Mouse (Mus musculus) embryonic facial prominence, embryonic 14.5 days (tissue): ENCODE measurements around the gene Ggcx. TPM values are rescaled to one million over a fixed set of nuclear protein-coding genes. Genes with fewer than 3 reads are reported as not detected.

Experiments
- ATAC-seq: fragments of 200-750 bp; cut with Nextera tagmentation; 2 replicates; pipeline ENCODE4 v1.8.0; 2017; ENCODE audit warnings: low read depth, moderate number of reproducible peaks, moderate TSS enrichment
- DNase-seq: peaks from one replicate; pipeline ENCODE4 v3.0.0-alpha.2; 2015; ENCODE audit warnings: low spot score
- H3K27ac ChIP-seq: fragments of 300-500 bp; sonication (generic); replicated peaks from 2 replicates; pipeline ENCODE4 v1.5.1; 2014; ENCODE audit warnings: low read depth, mild to moderate bottlenecking, low read length, moderate library complexity
- H3K27me3 ChIP-seq: fragments of 300-500 bp; sonication (generic); replicated peaks from 2 replicates; pipeline ENCODE4 v1.6.1; 2014; ENCODE audit warnings: low read length; ENCODE audit not compliant: control insufficient read depth, insufficient read depth
- H3K36me3 ChIP-seq: fragments of 300-500 bp; sonication (generic); 2 replicates; pipeline ENCODE4 v1.6.1; 2014; ENCODE audit warnings: low read length, mixed read lengths; ENCODE audit not compliant: control insufficient read depth, insufficient read depth
- H3K4me1 ChIP-seq: fragments of 300-500 bp; sonication (generic); 2 replicates; pipeline ENCODE4 v1.6.1; 2014; ENCODE audit warnings: antibody characterized with exemption, low read length; ENCODE audit not compliant: control insufficient read depth, insufficient read depth
- H3K4me2 ChIP-seq: fragments of 300-500 bp; sonication (generic); 2 replicates; pipeline ENCODE4 v1.6.1; 2014; ENCODE audit warnings: low read depth, mild to moderate bottlenecking, low read length, moderate library complexity, mixed read lengths
- H3K4me3 ChIP-seq: fragments of 300-500 bp; sonication (generic); 2 replicates; pipeline ENCODE4 v1.5.1; 2014; ENCODE audit warnings: low read depth, mild to moderate bottlenecking, low read length
- H3K9ac ChIP-seq: fragments of 300-500 bp; sonication (generic); 2 replicates; pipeline ENCODE4 v1.6.1; 2014; ENCODE audit warnings: low read depth, mild to moderate bottlenecking, low read length, moderate library complexity, mixed read lengths
- H3K9me3 ChIP-seq: fragments of 300-500 bp; sonication (generic); 2 replicates; pipeline ENCODE4 v1.6.1; 2016; ENCODE audit warnings: low read length; ENCODE audit not compliant: control insufficient read depth
- WGBS: fragments of 180-500 bp; shearing (Covaris S2); extraction: QIAGEN DNeasy Blood & Tissue Kit; methylation state at CpG from one replicate; pipeline ENCODE4 v1.1.7; 2014; 5-methylcytosine and 5-hydroxymethylcytosine counted together
- polyA plus RNA-seq: library from polyadenylated mRNA; unstranded; fragments of >200 nt; fragmentation: Nextera tagmentation; extraction: Ambion mirVana; gene quantifications from 2 replicates; pipeline ENCODE4 v1.2.1, GENCODE M21; 2014

Ggcx gene
- 15.0 and 15.7 TPM in 2 replicates for polyA plus RNA-seq

DNA sequence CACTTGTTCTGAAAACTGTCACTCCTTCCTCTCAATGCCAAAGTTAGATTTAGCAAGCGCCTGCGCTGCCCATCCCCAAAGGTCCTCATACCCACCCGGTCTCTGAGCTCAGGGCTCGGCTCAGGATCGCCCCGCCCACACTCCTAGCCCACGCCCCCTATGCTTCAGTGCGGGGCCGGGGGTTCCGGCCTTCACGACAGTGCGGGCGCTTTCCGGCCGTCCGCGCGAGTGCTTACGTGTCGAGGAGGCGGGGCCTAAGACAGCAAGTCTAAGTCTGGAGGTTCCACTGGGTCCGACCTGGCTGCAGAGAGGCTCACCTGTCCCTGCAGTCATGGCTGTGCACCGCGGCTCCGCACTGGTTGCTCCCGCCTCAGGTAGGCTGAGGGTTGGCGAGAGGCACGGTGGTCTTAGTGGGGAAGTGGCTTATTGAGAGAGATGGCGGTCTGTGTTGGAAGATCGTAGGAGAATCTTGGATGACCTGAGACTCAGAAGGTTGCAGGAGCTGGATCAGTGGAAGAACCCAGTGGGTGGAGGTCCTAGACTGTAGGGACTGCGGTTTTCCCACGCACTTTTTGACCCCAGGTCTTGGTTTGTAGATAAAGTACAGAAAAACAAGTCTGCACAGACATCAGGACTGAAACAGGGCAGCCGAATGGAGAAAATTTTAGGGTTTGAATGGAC, at the start of gene Ggcx:
Gene Ggcx (plus strand): TSS at position 233 of the 681 bp plus-strand sequence.
- 1% methylated on average over 33 of the region's 33 CpGs for WGBS
- Histone ChIP-seq H3K4me3 (peak within 1 kb of the TSS; percentile 60), H3K4me1 (peaks cover 9% of the 10 kb centered on the region), H3K27ac (peak within 1 kb of the TSS; percentile 66; the same call in 1 of the 2 replicates), H3K9me3 (no peaks in the 10 kb centered on the region), H3K36me3 (peaks cover 17% of the 10 kb centered on the region), H3K9ac (peak within 1 kb of the TSS; percentile 77), H3K27me3 (no peaks in the 10 kb centered on the region), H3K4me2 (peak within 1 kb of the TSS; percentile 71)
- peak; percentile 98 for DNase-seq
- peak; percentile 97 for ATAC-seq

DNA sequence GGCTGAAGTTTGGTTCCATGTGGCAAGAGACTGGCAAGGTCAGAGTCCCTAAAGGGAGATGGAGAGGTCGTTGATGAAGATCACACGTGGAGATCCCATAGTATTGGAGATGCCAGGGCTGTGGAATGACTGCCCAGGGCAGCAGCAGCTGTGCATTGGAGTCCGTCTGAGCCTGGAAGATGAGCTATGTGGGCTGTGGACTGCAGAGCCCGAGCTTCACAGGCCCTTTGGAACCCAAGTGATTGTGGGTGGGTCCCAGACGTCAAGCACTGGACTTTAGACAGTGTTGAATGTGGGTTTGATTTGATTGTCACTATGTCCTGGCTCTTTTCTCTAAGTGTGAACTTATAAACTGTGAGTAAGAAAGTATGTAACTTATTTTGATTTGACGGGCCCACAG, 49.1 kb upstream of the Ggcx start:
- H3K4me2 ChIP-seq: no peak overlapping the region
- peaks cover 9% of the 10 kb centered on the region for H3K4me1 ChIP-seq
- DNase-seq (no peak), ATAC-seq (no peak)
- H3K36me3 ChIP-seq: peaks cover 7% of the 10 kb centered on the region; the same call in 1 of the 2 replicates
- 74% methylated on average over 6 of the region's 6 CpGs for WGBS
- H3K4me3 ChIP-seq: no peak overlapping the region
- no peaks in the 10 kb centered on the region for H3K9me3 ChIP-seq
- no peaks in the 10 kb centered on the region for H3K27me3 ChIP-seq
- no peak overlapping the region for H3K9ac ChIP-seq
- H3K27ac ChIP-seq: no peak overlapping the region

DNA sequence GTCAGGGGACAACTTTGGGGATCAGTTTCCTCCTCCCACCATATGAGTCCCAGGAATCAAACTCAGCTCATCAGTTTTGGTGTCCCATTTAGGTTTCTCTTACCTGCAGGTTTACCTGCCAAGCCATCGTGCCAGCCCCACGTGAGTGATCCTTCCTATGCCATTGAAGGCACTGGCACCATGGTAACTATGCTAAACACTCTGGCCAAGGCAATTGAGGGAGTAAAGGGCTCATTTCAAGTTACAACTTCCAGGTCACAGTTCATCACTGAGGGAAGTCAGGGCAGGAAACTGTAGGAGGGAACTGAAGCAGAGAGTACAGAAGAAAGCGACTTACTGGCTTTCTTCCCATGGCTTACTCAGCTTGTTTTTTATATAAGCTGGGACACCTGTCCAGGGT, 47.8 kb upstream of the Ggcx start:
- Histone ChIP-seq H3K4me3 (no peak overlapping the region), H3K4me2 (no peak overlapping the region), H3K27ac (no peak overlapping the region), H3K9ac (no peak overlapping the region), H3K4me1 (peaks cover 10% of the 10 kb centered on the region), H3K36me3 (no peaks in the 10 kb centered on the region), H3K27me3 (no peaks in the 10 kb centered on the region), H3K9me3 (no peaks in the 10 kb centered on the region)
- 66% methylated on average over 3 of the region's 3 CpGs for WGBS
- no peak for ATAC-seq
- DNase-seq: no peak

DNA sequence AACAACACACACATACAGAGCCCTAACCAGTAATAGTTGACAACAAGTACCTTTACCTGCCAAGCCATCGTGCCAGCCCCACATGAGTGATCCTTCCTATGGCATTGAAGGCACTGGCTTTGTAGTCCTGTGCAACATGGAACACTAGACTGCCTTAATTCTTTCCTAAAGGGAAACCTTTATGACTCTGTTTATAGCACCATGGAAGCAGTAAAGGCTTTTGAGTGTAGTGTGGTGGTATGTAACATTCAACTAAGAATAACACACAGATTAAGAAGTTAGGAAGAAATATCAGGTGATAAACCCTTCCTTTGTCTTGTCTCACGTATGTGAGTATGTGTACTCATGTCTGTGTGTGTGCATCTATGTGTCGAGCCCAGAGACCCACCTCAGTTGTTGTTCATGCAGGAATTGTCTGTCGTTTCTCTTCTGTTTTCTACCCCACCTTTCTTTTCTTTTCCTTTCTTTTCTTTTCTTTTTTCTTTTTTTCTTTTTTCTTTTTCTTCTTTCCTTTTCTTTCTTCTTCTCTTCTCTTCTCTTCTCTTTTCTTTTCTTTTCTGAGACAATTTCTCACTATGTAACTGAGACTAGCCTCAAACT, 47.2 kb upstream of the Ggcx start, which contains the start of gene Rnf181:
Gene Rnf181 (minus strand): TSS at position 113 of the 600 bp plus-strand sequence.
- ATAC-seq: no peak
- Histone ChIP-seq H3K9ac (no peak within 1 kb of the TSS), H3K36me3 (no peaks in the 10 kb centered on the region), H3K27me3 (no peaks in the 10 kb centered on the region), H3K4me3 (no peak within 1 kb of the TSS), H3K9me3 (no peaks in the 10 kb centered on the region), H3K4me2 (no peak within 1 kb of the TSS), H3K27ac (no peak within 1 kb of the TSS), H3K4me1 (peaks cover 6% of the 10 kb centered on the region; the same call in 1 of the 2 replicates)
- WGBS: 69% methylated on average over 4 of the region's 4 CpGs
- DNase-seq: no peak

DNA sequence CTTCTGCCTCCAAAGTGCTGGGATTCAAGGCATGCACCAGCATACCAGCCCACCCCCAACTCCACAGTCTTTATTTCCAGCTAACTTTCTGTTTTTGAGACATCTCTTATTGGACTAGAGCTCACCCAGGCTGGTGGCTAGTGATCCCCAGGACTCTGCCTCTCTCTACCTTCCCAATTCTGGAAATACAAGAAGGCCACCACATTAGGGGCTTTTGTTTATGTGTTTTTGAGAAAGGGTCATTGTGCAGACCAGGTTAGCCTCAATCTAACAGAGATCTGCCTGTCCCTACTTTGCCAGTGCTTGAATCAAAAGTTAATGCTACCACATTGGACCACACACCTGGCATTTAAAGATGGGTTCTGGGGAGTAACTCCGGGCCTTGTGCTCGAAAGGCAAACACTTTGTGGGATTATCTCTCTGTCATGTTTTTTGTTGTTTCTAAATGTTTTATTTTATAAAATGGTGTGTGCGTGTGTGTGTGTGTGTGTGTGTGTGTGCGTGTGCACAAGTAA, 46.6 kb upstream of the Ggcx start:
- Histone ChIP-seq H3K9ac (no peak overlapping the region), H3K27ac (no peak overlapping the region), H3K4me1 (peaks cover 6% of the 10 kb centered on the region; the same call in 1 of the 2 replicates), H3K4me2 (no peak overlapping the region), H3K27me3 (no peaks in the 10 kb centered on the region), H3K36me3 (no peaks in the 10 kb centered on the region), H3K4me3 (no peak overlapping the region), H3K9me3 (no peaks in the 10 kb centered on the region)
- WGBS: 81% methylated on average over 4 of the region's 4 CpGs
- ATAC-seq: no peak
- DNase-seq: no peak

DNA sequence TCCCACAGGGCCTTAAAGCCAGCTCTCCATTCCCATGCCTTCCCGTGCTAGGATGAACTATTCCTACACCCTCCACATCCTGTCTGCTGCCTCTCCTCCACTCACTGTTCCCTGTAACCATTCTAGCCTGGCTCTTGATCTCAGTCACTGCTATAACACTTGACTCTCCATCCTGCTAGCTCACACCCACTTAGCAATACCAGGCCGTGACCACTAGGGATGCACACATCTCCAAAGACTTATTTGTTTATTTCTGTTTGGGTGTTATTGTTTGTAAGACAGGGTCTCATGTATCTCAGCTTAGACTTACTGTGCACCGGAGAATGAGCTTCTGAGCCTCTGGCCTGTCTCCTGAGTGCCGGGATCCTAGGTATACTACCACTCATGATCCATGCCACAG, 44.6 kb upstream of the Ggcx start:
- ATAC-seq (no peak), DNase-seq (no peak)
- H3K27me3 ChIP-seq: no peaks in the 10 kb centered on the region
- 85% methylated on average over 4 of the region's 4 CpGs for whole genome bisulfite sequencing
- no peaks in the 10 kb centered on the region for H3K9me3 ChIP-seq
- peaks cover 6% of the 10 kb centered on the region; the same call in 1 of the 2 replicates for H3K4me1 ChIP-seq
- H3K4me2 ChIP-seq: no peak overlapping the region
- H3K27ac ChIP-seq: no peak overlapping the region
- H3K9ac ChIP-seq: no peak overlapping the region
- H3K36me3 ChIP-seq: no peaks in the 10 kb centered on the region
- no peak overlapping the region for H3K4me3 ChIP-seq

DNA sequence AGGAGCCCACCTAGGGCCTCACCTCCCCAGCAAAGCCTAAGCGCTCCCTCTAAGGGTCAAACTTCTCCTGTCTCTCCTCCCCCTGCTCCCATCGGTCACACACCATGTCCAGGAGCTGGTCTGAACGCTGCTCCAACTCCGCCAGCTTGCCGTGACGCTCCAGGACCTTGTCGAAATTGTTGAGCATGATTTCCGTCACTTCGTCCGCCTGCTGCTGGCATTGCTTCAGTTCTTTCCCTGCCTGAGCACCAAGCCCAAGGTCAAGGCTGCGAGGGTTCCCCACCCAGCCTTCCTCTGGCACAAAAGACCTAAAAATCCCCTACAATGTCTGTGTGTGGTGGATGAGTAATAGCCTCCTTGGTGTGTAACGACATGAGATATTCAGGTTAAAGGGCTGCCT, 44.0 kb upstream of the Ggcx start:
- no peak for DNase-seq
- H3K27me3 ChIP-seq: no peaks in the 10 kb centered on the region
- H3K36me3 ChIP-seq: no peaks in the 10 kb centered on the region
- no peak overlapping the region for H3K9ac ChIP-seq
- ATAC-seq: no peak
- 83% methylated on average over 12 of the region's 12 CpGs for WGBS
- H3K9me3 ChIP-seq: no peaks in the 10 kb centered on the region
- H3K4me2 ChIP-seq: no peak overlapping the region
- H3K4me1 ChIP-seq: peaks cover 6% of the 10 kb centered on the region; the same call in 1 of the 2 replicates
- H3K27ac ChIP-seq: no peak overlapping the region
- no peak overlapping the region for H3K4me3 ChIP-seq

DNA sequence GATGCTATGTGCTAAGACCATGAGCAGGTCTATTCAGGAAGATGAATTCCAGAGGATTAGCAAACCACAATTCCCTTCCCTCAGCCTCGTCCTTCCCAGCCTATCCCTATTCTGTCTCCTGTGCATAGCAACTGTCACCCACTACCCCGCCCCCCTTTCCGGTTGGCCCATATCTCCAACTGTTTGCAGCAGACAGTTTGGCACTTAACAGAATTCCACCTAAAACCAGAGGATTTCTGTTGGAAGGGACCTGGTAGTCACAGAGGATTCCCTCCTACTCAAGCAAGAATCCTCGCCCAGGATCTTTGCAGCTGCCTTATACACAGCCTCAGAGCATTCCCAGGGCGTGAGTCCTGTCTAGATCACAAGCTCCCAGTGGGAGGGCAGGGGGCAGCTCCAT, 43.0 kb upstream of the Ggcx start:
- ATAC-seq: peak; percentile 91
- peak; percentile 77 for DNase-seq
- no peak overlapping the region for H3K4me3 ChIP-seq
- peak overlapping the region; percentile 44; the same call in 1 of the 2 replicates for H3K27ac ChIP-seq
- no peaks in the 10 kb centered on the region for H3K9me3 ChIP-seq
- peaks cover 6% of the 10 kb centered on the region; the same call in 1 of the 2 replicates for H3K4me1 ChIP-seq
- 25% methylated on average over 5 of the region's 5 CpGs for WGBS
- H3K9ac ChIP-seq: 0 out of 2 replicates have a peak overlapping the region, but pooled peaks have one; percentile 11
- H3K36me3 ChIP-seq: no peaks in the 10 kb centered on the region
- H3K4me2 ChIP-seq: no peak overlapping the region
- no peaks in the 10 kb centered on the region for H3K27me3 ChIP-seq
